Mouse (Mus musculus) ES-Bruce4 (cell line): ENCODE measurements around the gene Foxc1.

ENCODE experiments used
- CTCF ChIP-seq: IDR thresholded peaks from one replicate; pipeline ENCODE4 v1.8.1; 2011; ENCODE audit warnings: low read depth, low read length
- POLR2A ChIP-seq: IDR thresholded peaks from one replicate; pipeline ENCODE4 v1.8.1; 2011; ENCODE audit warnings: low read length; ENCODE audit not compliant: insufficient read depth

- TF ChIP-seq CTCF: no peak
- TF ChIP-seq POLR2A: no peak
Measured at GRCm38 (mm10) chr13:31810693-31811541, 4.5 kb downstream of the Foxc1 start.
